Mouse (Mus musculus) bone marrow, adult 2 months (tissue): ENCODE measurements around the gene Ckb.

Experiments
- CTCF ChIP-seq: fragments of 200-500 bp; IDR thresholded peaks from 2 replicates; pipeline ENCODE4 v1.5.1; 2011; ENCODE audit warnings: low read length, control low read depth; ENCODE audit not compliant: control insufficient read depth, insufficient read depth
- POLR2A ChIP-seq: fragments of 200-500 bp; IDR thresholded peaks from 2 replicates; pipeline ENCODE4 v1.6.1; 2011; ENCODE audit warnings: low read depth, mild to moderate bottlenecking, control low read depth, low read length, borderline replicate concordance; ENCODE audit not compliant: control insufficient read depth

DNA sequence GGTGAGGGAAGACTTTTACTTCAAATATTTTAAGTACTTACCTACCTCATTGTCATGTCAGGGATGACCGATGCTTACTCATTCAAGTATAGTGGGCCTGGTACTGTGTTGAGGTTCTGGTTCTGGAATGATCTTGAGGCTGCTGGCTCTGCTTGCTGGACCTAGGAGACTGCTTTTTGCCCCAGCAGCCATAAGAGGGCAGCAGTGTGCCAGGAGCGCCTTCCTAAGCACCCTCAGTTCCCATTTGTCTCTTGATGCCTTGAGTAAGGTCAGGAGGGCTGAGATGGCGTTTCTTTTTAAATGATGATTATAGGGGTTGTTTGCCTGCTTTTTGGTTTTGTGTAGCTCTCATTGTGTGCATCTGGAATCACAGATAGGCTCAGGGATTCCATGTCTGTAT lies 18.7 kb downstream of the Ckb start:
- TF ChIP-seq CTCF (peak; percentile 83), POLR2A (no peak)
